8 mouse cellular contexts compared by ENCODE assay signal in genomic region chr9:102690891-102691290, GRCm38 (mm10). TPM values are rescaled to one million over a fixed set of nuclear protein-coding genes. Genes with fewer than 3 reads are reported as not detected.
A peak's percentile ranks its signal among the peaks of the same experiment; 100 is the strongest.
DNase-seq lines count a peak whose midpoint lies in the region; ATAC-seq lines count a peak whose summit lies in the region.

No protein-coding gene starts in this region.

- no peaks in the 10 kb centered on the region for H3K36me3 ChIP-seq in hindbrain, embryonic 12.5 days
- H3K36me3 ChIP-seq in midbrain, embryonic 10.5 days = no peaks in the 10 kb centered on the region

- ATAC-seq in hindbrain, embryonic 12.5 days (ENCODE audit: low FRiP score) = peak; percentile 26; the same call in 1 of the 2 replicates

- peak overlapping the region; percentile 63 for H3K4me2 ChIP-seq in hindbrain, embryonic 12.5 days (replicated peaks)

- H3K9ac ChIP-seq in hindbrain, embryonic 12.5 days = peak overlapping the region; percentile 63

- H3K4me3 ChIP-seq in hindbrain, embryonic 12.5 days = peak overlapping the region; percentile 46
- peak overlapping the region; percentile 66 for H3K4me3 ChIP-seq in midbrain, embryonic 10.5 days

- peak; percentile 54 to 59 for DNase-seq in cerebellum, postnatal 10 days
- DNase-seq in cerebellum, adult 11 months = no peak
- DNase-seq in embryo, embryonic 10 days (ENCODE audit: low spot score) = peak; percentile 76
- DNase-seq in midbrain, embryonic 10.5 days (ENCODE audit: low spot score) = peak; percentile 68
- DNase-seq in layer of hippocampus, adult 8-10 months (ENCODE audit: low spot score in 2 of 2) = no peak
- DNase-seq in right cerebral cortex, adult 2 months (ENCODE audit: low spot score in 2 of 2) = no peak
- no peak for DNase-seq in frontal cortex, adult 2 months (ENCODE audit: extremely low spot score in 1 of 2, low spot score in 1 of 2)

- no peaks in the 10 kb centered on the region for H3K9me3 ChIP-seq in hindbrain, embryonic 12.5 days (replicated peaks)
- no peaks in the 10 kb centered on the region for H3K9me3 ChIP-seq in midbrain, embryonic 10.5 days (replicated peaks)

- H3K4me1 ChIP-seq in hindbrain, embryonic 12.5 days = peaks cover 39% of the 10 kb centered on the region
- H3K4me1 ChIP-seq in midbrain, embryonic 10.5 days = peaks cover 57% of the 10 kb centered on the region

- H3K27me3 ChIP-seq in hindbrain, embryonic 12.5 days = no peaks in the 10 kb centered on the region
- peaks cover 60% of the 10 kb centered on the region for H3K27me3 ChIP-seq in midbrain, embryonic 10.5 days (ENCODE audit: low read depth, poor library complexity, severe bottlenecking)

- WGBS in hindbrain, embryonic 12.5 days = 1% methylated on average over 15 of the region's 15 CpGs
- 3% methylated on average over 15 of the region's 15 CpGs for WGBS in midbrain, embryonic 10.5 days

- H3K27ac ChIP-seq in hindbrain, embryonic 12.5 days = peak overlapping the region; percentile 94
- H3K27ac ChIP-seq in midbrain, embryonic 10.5 days (replicated peaks) = peak overlapping the region; percentile 93

RNA-seq across cellular contexts. Expression of gene Amotl2, which starts 25.6 kb away (rescaled TPM):
- 109 and 110 TPM in 2 replicates for polyA plus RNA-seq in hindbrain, embryonic 12.5 days (2016; fragmentation: Nextera tagmentation; extraction: Ambion mirVana)
- 60.3 and 71.1 TPM in 2 replicates for polyA plus RNA-seq in midbrain, embryonic 10.5 days (2016; fragmentation: Nextera tagmentation; extraction: Ambion mirVana)
- 10 to 100 TPM; 17.3 to 22.8 (median 20.6) TPM for total RNA-seq in layer of hippocampus, adult 8-10 months (2022)
- polyA plus RNA-seq in frontal cortex, adult 2 months (2012; rRNA removed) = 13.9 and 14.1 TPM in 2 replicates

Comparison
In these comparisons a context has a peak if more than half of its experiments do, and no peak if none do; other contexts are left out.
1. DNase-seq: peak in cerebellum, postnatal 10 days (2 of 2), embryo, embryonic 10 days (single experiment) and midbrain, embryonic 10.5 days (single experiment); none in cerebellum, adult 11 months (single experiment), layer of hippocampus, adult 8-10 months (0 of 2), right cerebral cortex, adult 2 months (0 of 2) and frontal cortex, adult 2 months (0 of 2).